Mouse (Mus musculus): ENCODE measurements around the gene Tgm4.

GRCm38 (mm10) chr9:123021636-123022379 is 12.7 kb upstream of the Tgm4 start:
- TF ChIP-seq CTCF (IDR thresholded peaks at IDR 0.05; ENCODE audit: extremely low read depth, insufficient read length, insufficient replicate concordance, low read depth, low read length) (no peak), POLR2A (IDR thresholded peaks at IDR 0.05; ENCODE audit: low read depth, low read length) (no peak)

Data from small intestine, adult 2 months (tissue).